Mouse (Mus musculus) central nervous system, embryonic 18 days (tissue): ENCODE results near the gene AI481877. TPM values are rescaled to one million over a fixed set of nuclear protein-coding genes. Genes with fewer than 3 reads are reported as not detected.

ENCODE experiments used
- polyA plus RNA-seq: library from polyadenylated mRNA; depleted of rRNA; stranded (reverse); fragments of >200 nt; gene quantifications from 2 replicates; pipeline ENCODE4 v1.2.3, GENCODE M21; 2012; rRNA removed

AI481877 gene
- not detected in 2 replicates for polyA plus RNA-seq

DNA sequence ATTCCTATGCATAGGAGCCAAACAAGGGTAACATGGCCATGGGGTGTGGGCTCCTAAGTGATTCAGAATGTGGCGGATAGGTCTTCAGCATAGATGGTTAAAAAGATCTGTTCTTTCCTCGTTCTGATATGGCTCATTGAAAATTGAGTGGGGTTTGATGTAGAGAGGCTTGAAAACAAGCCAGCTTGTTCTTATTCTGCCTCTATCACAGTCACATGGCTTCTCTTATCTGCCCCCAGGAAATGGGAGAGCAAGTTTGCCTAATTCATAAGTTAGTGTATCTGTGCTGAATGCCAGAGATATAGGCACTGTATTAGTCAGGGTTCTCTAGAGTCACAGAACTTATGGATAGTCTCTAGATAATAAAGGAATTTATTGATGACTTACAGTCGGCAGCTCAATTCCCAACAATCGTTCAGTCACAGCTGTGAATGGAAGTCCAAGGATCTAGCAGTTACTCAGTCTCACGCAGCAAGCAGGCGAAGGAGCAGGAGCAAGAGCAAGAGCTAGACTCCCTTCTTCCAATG, at the start of gene AI481877:
TSS of gene AI481877 (minus strand) at position 477 of the 527 bp plus-strand sequence.

DNA sequence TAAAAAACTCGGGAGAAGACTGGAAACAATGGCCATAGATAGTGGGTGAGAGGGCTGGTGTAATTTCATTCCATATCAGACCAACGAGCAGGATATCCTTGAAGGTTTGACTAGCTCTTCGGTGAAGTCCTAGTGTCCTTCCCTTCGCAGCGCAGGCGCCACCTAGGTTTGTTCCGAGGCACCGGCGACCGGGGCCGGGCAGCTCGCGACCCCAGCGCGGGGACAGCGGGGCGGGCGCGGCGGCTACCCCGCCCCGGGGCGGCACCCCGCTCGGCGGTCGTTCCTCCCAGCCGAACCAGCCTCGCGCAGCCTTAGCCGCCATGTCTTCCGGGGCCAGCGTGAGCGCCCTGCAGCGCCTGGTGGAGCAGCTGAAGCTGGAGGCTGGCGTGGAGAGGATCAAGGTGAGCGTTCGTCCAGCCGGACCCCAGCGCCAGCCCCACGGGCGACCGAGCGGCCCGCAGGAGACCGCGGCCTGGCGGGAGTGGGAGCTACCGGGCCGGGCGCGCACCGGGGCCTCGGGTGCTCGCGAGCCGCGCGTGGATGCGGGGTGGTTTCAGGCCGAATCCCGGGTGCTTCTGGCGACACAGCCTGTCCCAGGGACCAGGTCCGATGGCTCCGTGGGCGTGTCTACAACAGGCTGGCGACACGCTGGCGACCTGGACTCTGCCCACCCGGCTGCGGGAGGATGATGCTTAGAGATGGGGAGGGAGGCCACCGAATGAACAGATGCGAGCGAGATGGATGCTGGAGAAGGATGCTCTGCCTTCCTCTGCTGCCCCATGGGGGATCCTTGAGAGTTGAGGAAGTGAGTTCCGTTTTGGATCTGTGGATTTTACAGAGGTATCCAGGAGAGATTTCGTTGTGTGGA, 103.6 kb downstream of the AI481877 start, which contains the start of gene Gng10:
TSS of gene Gng10 (plus strand) at position 171 of the 868 bp plus-strand sequence.

DNA sequence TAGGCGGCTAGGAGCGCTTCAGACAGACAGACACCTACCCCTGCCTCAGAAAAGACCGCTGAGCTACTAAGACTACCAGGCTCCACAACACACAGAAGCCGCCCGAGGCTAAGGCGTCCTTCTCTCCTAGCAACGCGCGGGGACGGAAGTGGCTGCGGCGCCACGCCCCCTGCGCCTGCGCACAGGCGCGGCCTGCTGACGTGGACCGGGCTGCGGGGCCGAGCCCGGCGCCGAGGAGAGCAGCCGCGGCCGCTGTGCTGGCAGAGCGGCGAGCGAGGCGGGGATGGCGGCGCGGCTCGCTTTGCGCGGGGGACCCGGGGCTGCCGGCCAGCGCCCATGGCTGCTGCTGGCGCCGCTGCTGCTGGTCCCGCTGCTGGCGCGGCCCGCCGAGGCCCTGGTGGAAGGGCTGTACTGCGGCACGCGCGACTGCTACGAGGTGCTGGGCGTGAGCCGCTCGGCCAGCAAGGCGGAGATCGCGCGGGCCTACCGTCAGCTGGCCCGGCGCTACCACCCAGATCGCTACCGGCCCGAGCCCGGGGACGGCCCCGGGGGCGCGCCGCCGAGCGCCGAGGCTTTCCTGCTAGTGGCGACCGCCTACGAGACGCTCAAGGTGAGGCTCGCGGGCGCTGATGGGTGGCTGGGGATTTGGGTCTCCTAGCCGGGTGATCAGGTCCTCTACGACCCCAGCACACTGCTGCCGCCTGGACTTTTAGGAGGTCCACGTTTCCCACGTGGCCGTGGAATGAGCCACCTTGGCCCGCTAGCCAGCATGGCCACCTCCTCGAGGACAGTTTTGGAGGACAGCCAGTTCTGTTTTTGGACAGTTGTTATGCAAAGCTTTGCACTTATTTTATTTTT, 135.6 kb downstream of the AI481877 start, which contains the start of gene Gm20503:
TSS of gene Gm20503 (plus strand) at position 263 of the 858 bp plus-strand sequence.

GRCm38 (mm10) chr4:58994762-58995161, 144.0 kb downstream of the AI481877 start, which contains the start of gene Dnajc25:
Gene Dnajc25 (plus strand): TSS chr4:58995062.

Other genes starting within 250 kb of the AI481877 start
- 29.2 and 31.7 TPM in 2 replicates for gene Ecpas, start 226.2 kb downstream of the AI481877 start, polyA plus RNA-seq
- gene Zkscan16, start 195.4 kb downstream of the AI481877 start, polyA plus RNA-seq, result 4.9 and 5.4 TPM in 2 replicates
- 2.7 and 4.0 TPM in 2 replicates for gene Ptgr1, start 151.9 kb downstream of the AI481877 start, polyA plus RNA-seq
- gene Dnajc25, start 143.9 kb downstream of the AI481877 start, polyA plus RNA-seq, result 4.5 and 4.6 TPM in 2 replicates
- not detected in 2 replicates for gene Gm20503, start 135.8 kb downstream of the AI481877 start, polyA plus RNA-seq
- 105 and 111 TPM in 2 replicates for gene Gng10, start 103.9 kb downstream of the AI481877 start, polyA plus RNA-seq
- 66.3 and 66.9 TPM in 2 replicates for gene Ugcg, start 50.3 kb upstream of the AI481877 start, polyA plus RNA-seq